Mouse (Mus musculus) left cerebral cortex, postnatal 14 days (tissue): ENCODE data around the gene Spindoc. TPM values are rescaled to one million over a fixed set of nuclear protein-coding genes. Genes with fewer than 3 reads are reported as not detected.
"Not testable (repeated sequence)": the region's sequence is repeated elsewhere in the genome, so short reads cannot be mapped to it uniquely, and the experiment has no call there.

Source experiments
- DNase-seq, 2 experiments: peaks; one replicate each; pipeline ENCODE4 v3.0.0; 2021 to 2022; ENCODE audit warnings: low spot score in 2 of 2, mixed read lengths in 1 of 2
- intact Hi-C: fragments of 180-260 bp; cut with DNase I; formaldehyde crosslinking; loops from one replicate; pipeline ENCODE4 v1.15.1; 2025
- total RNA-seq, 2 experiments: library from RNA; stranded (reverse); gene quantifications; 2 replicates each; pipeline ENCODE4 v1.2.3; 2021

The Spindoc gene
- total RNA-seq, 2 experiments from 2014 or later = 30.5 to 36.2 TPM

DNA sequence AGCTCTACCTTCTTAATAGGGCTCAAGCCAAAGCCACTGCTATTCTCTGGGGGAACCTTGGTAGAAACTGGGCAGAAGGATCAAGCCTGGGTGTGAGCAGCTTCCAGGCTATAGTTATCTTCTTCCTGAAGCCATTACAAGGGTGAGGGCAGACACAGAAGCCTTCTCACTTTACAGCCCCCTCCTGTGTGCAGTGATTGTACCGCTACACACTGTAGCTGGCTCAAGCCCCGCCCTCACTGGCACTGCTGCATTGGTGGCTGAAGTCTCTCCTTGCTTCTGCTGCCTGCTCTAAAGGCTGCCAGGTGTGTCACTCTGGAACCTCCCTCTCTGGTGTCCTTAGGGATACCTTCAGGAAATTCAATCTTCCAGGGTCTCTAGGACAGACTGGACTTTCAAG lies 29.6 kb upstream of the Spindoc start:
- no peak for DNase-seq
- intact Hi-C loops = no loop called here

DNA sequence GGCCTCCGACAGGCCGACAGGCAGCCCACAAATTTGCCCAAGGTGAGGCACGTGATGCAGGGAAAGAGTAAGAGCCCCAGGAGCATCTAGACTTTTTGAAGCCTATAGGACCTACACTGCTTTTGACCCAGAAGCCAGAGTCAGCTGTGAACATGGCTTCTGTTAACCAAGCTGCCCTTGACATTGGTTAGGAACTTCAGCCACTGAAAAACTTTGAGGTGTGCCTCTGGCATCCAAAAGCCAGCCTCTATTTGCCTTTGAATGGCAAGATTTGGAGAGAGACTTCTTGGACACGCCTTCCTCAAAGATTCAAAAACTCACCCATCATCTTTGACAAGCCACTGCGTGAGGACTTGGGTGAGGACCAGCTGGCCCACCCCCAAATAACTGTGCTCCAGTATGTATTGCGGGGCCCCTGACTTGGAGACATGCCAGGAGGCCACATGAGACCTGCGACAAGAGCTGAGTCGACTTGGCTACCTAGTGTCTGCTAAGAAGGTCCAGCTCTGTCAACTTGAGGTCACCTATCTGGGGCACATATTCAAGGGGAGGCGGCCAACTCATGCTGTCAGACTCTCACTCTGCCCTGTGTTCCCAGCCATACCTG lies 21.9 kb upstream of the Spindoc start:
- no peak for DNase-seq
- intact Hi-C loops = no loop called here

DNA sequence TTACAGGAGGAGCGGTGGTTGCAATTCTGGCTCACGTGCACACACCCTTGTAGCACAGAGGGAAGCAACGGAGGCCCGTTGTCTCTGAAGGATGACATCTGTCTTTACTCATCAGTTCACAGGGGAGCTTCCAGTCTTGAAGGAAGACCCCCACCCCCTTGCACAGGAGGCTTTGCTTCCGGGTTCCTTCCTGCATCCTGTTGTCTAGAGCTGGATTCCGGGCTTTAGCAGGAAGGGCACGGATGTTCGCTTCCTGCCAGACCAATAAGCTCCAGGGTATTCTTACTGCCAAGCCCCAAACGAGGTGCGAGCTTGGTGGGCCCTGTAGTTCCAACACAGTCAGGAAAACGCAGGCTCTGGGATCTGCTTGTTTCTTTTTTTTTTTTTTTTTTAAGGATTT lies 17.8 kb upstream of the Spindoc start:
- intact Hi-C loops = no loop called here
- no peak for DNase-seq

DNA sequence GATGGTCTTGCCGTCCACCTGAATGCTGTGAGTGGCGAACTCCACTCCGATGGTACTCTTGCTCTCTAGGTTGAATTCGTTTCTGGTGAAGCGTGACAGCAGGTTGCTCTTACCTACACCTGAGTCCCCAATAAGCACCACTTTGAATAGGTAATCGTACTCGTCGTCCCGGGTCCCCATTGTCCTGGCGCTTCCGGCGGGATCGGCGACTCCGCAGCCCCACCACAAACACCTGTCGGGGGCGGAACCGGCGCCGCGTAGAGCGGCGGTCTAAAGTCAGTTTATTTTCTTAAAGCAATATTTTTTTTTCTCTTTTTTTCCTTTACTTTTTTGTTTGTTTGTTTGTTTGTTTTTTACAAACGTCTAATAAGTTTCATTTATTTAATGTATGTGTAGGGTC lies 16.1 kb upstream of the Spindoc start:
- intact Hi-C loops, DNase-seq: not testable (repeated sequence)

DNA sequence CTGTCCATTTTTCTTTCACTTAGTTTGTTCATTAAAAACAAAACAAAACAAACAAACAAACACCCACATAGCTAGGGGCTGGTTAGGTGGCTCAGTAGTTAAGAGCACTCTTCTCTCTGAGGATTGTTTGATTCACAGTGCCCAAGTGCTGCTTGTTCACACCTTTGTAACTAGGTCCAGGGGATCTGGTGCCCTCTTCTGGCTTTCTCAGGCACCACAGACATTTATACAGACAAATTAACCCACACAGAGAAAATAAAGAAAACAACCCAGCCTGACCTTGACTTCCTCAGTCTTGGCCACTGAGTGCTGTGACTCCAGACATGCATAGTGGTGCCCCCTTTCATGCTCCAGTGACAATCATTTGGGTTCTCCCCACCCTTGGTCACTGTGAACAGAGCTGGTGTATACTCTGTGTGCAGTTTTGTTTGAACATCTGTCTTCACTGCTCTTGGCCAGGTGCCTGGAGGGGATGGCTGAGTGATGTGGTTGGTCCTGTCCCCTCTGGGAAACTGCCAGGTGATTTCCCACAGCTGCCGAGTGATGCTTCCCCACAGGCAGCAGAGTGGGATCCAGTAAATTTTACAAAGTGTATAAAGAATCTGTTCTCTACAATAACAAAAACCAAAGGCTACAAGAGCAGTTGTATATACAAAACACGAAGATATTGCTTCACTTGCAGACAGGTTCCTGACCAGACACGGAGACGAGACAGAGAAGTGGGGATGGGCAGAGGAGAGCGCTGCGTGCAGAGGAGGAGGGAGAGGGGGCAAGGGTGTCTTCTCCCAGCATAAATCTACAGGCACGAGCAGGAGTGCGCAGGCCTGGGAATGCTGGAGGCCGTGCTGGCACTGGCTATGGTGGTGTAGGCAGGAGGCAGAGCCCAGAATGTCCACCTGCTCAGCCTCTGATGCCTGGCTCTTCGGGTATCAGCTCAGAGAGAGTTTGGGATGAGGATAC lies 14.4 kb upstream of the Spindoc start:
- DNase-seq, intact Hi-C loops: not testable (repeated sequence)

DNA sequence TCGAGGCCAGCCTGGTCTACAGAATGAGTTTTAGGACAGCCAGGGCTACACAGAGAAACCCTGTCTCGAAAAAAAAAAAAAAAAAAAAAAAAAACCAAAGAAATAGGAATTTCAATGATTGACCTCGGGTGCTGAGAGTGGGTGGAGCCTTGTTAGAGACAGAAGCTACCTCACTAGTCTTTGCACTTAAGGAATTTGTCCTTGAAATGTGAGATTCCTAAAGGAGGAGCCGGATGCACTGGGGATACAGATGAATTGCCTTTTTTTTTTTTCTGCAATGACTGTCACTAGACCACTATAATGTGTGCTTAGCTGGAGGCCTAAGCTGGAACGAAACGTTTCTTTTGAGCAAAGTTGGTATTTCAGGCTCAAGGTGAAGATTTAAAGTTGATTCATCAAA lies 5.7 kb upstream of the Spindoc start:
- intact Hi-C loops = no loop called here
- no peak for DNase-seq

DNA sequence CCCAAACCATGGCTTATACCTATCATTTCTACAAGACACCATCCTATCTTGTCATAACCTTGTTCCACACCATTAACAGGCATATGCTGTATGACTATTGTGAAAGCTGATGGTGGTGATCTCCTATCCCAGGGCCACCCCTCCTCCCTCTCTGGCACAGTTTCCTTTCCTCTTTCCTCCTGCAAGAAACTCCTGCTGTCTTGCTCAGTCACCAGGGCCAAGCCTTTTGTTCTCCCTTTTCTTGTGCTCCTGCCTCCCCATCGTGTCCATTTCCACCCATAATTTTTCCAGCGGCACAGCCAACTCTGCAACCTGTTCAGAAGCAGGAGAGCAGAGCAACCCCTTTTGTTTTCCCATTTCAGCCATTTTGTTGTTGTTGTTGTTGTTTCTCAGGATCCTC lies 3.2 kb upstream of the Spindoc start:
- intact Hi-C loops = no loop called here
- DNase-seq = no peak

DNA sequence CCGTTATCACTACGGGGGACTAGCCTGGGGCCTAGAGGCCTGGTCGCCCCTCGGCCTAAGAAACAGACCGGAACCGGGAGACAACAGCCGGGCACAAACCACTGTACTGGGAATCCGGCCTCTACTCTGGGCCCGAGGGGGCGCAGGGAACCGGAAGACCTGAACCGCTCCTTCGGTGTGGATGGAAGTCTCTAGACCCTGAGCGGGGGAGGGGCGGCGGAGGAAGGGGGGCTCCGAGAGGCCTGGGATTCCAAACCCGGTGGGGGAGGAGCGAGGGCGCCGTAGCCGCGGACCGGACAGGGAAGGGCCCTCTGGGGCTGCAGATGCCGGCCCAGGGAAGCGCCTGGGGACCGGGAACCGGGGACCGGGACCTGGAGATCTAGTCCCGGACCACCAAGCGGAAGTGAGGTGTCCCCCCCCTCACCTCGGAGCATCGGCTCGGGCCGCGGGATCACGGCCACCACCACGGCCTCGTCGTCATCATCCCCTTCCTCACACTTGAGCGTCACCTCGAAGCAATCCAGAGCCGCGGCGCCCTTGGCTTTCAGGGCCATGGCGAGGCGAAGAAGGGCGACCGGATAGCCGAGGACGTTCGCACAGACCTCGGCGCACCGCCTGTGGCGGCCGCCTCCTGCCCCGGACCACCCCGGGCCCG lies 419 bp downstream of the Spindoc start:
- DNase-seq = peak; percentile 40 to 51
- intact Hi-C loops = loop anchor here (2.0 kb wide), 1 partner anchor 34 kb away; the partner anchor contains the start of gene 2700081O15Rik

DNA sequence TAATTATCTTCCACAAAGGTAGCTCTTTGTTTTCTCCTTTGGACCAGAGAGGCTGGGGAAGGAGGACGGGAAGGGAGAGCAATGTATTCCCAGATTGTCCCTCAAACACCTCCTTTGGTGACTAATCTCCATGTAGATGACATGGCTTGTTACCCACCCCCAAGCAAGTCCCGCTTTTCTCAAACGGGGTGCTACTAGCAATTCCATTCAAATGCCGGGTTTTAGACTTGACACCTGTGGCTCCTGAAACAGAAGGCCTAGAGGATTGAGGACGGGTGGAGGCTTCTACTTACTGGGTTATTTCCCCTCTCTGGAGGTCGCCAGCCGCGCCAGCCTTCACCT lies 917 bp downstream of the Spindoc start:
- intact Hi-C loops = loop anchor here (2.0 kb wide), 1 partner anchor 35 kb away; the partner anchor contains the start of gene 2700081O15Rik
- DNase-seq = peak in 1 of 2 experiments; percentile 41

DNA sequence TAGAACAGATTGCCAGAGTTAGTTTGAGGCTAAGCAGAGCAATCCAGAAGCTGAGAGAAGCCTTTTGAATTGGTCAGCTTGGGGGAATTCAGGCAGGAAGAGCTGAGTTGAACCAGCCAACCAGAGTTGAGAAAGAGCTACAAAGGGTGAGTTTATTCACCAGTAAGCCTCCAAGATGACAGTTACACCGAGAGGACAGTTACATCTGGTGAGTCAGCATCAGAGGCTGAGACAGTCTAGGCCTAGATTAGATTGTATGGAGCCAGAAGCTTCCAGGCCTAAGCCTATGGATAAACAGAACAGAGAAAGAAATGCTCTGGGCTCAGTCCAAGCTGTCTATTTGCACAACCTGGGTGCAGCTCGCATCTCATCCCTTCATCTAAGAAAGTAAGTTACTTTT lies 5.2 kb downstream of the Spindoc start:
- intact Hi-C loops = no loop called here
- no peak for DNase-seq

DNA sequence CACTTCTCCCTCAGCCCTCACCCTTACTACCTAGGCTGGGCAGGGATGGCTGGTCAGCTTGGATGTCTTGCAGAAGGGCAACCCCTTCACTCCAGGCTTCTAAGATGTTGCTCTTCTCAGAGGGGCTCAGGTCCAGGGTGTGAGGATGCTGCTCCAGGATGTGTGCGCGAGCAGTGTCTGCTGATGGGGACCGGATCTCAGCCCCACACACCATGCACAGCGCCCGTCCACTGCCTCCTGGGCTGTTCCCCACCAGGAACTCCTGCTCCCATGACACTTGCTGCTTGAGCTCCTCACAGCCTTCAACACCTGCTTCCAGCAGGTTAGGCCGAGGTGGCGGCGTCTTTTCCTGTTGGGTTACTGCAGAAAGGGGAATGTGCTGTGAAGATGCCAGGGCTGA lies 8.3 kb downstream of the Spindoc start:
- intact Hi-C loops = no loop called here
- DNase-seq = no peak

DNA sequence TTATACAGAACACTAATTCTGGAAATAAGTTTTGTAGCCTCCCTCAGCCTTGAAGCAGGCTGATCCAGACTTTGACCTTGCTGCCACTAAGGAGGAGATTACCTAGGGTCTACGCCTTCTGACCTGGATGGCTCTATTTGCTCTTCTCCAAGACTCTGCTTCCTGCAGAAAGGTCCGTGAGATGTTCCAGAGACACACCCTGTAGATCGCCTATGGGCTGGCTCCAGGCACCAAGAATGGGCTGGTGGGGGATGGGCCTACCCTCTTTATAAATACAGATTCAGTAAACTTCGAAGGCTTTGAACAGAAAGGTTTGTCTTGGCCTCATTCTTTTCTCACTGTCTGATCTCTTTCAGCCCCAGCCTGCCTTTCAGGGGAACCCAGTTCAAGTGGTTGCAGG lies 13.3 kb downstream of the Spindoc start:
- intact Hi-C loops = not testable (repeated sequence)

DNA sequence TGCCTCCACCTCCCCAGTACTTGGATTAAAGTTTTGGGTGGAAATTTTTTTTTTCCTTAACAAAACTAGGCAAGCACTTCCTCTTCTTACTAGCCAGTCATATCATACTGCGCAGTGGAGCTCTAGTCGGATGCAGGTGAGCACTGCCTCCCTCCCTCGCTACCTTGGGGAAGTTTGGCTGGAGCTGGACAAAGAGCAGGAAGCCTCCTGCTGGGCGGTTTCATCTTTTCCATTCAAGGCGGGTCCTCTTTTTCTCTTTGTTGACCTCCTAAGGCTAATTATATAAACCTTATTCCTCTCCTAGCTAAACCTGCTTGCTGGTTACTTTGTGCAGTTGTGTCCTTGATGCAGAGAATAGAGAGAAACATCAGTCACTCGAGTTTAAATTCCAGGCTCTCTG lies 29.2 kb downstream of the Spindoc start:
- DNase-seq = no peak
- intact Hi-C loops = no loop called here

More for the DNA sequence above, 13.3 kb downstream of the Spindoc start:
- DNase-seq = not testable (repeated sequence)

DNA sequence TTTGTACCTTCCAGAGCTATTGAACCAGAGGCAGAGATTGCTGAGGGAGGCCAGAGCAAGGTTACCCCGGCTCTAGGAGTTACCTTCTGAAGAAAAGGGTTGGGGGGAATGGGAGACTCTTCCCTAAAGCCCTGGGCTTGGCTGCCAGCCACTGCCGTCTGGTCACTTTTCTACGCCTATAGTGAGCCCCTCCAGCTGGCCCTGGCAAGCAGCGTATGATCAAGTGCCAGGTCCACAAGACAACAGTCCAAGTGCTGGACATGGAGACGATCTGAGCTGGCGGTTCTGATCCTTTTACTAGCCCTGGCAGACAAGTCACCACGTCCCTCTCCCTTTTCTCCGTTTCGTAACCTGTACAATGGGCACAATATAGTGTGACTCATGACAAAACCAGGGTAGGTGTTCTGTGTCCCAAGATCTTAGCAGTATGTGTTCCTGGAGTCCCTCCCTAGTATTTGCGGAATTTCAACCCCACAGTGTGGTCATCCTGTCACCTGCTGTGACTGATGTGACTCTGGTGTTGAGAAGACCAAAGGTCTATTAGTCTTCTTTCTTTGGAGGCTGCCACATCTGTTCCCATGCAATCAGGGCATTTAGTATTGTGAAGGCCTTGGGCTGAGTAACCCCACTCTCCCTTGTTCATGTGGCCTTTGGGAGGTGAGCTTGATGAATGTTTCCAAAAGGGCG lies 29.8 kb downstream of the Spindoc start:
- DNase-seq = no peak
- intact Hi-C loops = no loop called here

DNA sequence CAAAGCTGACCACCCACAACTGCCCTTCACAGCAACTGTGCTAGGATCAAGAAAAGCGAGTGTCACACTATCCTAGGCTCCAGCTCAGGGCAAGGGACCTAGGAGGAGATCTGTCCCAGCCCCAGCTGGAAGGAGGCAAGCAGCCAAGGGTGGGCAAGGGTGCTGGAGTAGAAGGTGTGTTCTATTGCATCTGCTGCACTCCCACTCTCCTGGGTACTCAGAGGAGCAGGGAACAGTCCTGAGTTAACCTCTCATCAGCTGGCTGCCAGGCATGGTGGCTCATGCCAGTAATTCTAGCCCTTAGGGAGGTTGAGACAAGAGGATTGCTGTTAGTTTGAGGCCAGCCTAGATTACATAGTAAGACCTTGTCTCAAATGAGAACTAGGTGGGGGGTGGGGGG lies 32.8 kb downstream of the Spindoc start:
- intact Hi-C loops = loop anchor here (10.0 kb wide), 1 partner anchor 295 kb away; the partner anchor contains the start of gene Macrod1
- peak in 1 of 2 experiments; percentile 26 for DNase-seq

DNA sequence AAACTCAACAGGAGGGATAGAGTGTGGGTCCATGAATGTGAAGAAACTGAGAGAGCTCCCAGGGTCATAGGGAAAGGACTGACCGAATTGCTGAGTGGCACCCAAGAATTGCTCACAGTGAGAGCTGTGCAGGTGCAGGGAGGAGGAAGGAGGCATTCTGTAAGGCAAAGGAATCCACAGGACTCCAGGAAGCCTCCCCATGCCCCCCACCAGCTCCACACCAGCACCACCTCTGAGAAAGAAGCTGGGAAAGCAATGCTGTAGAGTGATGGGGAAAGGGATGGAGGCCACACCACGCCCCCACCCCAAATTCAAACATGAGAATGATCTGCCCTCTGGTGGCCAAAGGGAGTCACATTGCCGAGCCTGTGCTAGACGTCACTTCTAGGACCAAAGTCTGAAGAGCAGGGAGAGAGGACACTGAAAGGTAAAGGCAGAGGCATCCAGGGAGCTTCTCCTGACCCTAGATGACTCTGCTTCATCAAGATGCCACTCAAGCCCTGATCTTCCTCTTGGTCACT lies 37.5 kb downstream of the Spindoc start:
- DNase-seq = peak; percentile 54 to 68
- intact Hi-C loops = loop anchor here (2.0 to 10.0 kb wide), 2 partner anchors 110 to 290 kb away; partner anchors contain the start of gene Macrod1

DNA sequence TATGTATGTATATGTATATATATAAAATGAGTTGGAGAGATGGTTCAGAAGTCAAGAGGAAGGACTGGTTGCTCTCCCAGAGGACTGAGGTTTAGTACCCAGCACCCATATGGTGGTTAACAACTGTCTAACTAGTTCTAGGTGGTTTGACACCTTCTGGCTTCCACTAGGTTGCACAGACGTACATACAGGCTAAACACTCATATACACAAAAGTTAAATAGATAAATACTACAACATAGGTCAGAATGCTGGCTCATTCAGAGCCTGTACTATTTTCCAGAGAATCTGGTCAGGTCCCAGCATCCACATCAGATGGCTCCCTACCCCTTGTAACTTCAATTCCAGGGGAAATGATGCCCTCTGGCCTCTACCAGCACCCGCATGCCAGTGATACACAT lies 40.1 kb downstream of the Spindoc start:
- intact Hi-C loops = loop anchor here (5.0 to 10.0 kb wide), 3 partner anchors 75 to 288 kb away; partner anchors contain the start of genes 2700081O15Rik, Macrod1 and Rcor2
- no peak for DNase-seq

DNA sequence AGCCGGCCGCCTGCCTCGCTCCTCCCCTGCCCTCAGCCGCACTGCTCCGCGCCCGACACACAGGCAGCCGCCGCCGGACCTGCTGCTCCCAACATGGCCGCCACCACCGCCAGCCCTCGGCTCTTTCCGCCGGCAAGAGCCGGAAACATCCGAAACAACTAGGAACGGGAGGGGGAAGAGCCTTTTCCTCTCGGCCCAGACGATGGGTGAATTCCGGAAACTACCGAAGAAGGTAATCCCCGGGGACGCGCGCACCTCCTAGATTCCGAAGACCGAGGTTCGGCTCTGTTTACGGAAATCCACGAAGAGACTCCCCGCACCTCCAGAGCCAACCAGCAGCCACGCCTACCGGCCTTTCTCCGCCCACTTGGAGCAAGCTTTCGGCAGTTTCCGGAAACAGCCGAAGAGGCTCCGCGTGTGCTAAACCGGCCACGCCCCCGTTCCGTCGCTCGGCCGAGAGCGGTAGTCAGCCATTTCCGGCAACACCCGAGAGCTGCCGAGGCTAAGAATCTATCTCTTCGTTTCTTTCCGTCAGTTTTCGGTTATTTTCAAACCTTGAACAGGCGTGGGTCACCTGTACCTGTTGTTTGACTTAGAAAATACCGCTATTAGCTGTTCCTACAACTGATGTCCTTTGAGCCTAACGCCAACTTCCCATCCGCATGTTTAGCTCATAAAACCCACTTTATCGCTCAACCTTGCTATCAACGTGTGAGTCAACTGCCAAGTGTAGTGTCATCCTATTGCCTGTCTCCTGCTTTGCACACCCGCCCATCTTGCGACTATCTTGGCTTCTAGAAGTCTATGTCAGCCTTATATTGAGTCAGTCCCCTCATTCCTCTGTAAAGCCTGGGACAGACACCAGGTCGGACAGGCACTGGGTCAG lies 41.0 kb downstream of the Spindoc start, which contains the start of gene Mark2:
Mark2 (minus strand) TSS at position 349 of the 886 bp plus-strand sequence.
- peak; percentile 100 for DNase-seq
- intact Hi-C loops = loop anchor here (2.0 to 10.0 kb wide), 4 partner anchors 63 to 287 kb away; partner anchors contain the start of genes 2700081O15Rik, Macrod1 and Rcor2
